Mouse (Mus musculus) testis, adult 2 months (tissue): Measurements from ENCODE around the gene Ptpre.

Experiments
- CTCF ChIP-seq: fragments of 200-500 bp; IDR thresholded peaks from 2 replicates; pipeline ENCODE4 v1.5.1; 2012; ENCODE audit warnings: low read depth, mild to moderate bottlenecking, inconsistent platforms, low read length, moderate library complexity; ENCODE audit not compliant: control insufficient read depth, insufficient read depth, insufficient replicate concordance
- POLR2A ChIP-seq: fragments of 200-500 bp; IDR thresholded peaks from 2 replicates; pipeline ENCODE4 v1.6.1; 2012; ENCODE audit warnings: low read depth, mild to moderate bottlenecking, inconsistent platforms, low read length, moderate library complexity; ENCODE audit not compliant: control insufficient read depth

DNA sequence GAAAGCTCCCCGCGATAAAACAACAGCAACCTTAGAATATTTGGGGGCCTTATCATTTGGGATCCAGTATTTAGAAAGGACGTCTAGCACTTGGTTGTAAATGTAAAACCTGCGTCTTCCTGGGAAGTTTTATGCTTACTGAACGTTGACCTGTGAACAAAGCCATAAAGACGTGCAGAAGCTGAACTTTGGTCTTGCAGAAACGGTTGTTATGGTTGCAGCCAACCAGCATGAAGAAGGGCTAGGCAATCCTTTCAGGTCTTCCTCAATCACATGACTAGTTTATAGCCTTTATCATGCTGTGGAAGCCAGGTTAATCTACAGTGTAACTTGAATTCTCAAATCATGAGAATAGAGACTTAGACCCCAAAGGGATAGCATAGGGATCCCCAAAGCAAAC is 8.8 kb upstream of the Ptpre start, which contains the start of gene Clrn3:
- TF ChIP-seq POLR2A (no peak), CTCF (no peak)
